23 mouse cellular contexts compared by ENCODE assay signal in genomic region chr12:75275730-75276129, GRCm38 (mm10).
"Had no signal": no experiment of that assay in that cellular context is flagged by ENCODE, and none has a peak within 500 bp of the region (broad histone marks: within the 10 kb centered on the region; RNA-seq: fewer than 3 reads in every experiment).

No protein-coding gene starts in this region.

- H3K4me3 ChIP-seq: limb, embryonic 10.5 days; limb, embryonic 13.5 days; liver, embryonic 12.5 days; liver, embryonic 15.5 days; lung, embryonic 15.5 days; midbrain, embryonic 10.5 days; midbrain, embryonic 13.5 days; myocyte; stomach, embryonic 15.5 days had no signal

- ATAC-seq: liver, embryonic 12.5 days; midbrain, embryonic 13.5 days; midbrain, embryonic 16.5 days had no signal

- H3K27ac ChIP-seq: limb, embryonic 10.5 days; limb, embryonic 13.5 days; liver, embryonic 12.5 days; liver, embryonic 15.5 days; lung, embryonic 15.5 days; midbrain, embryonic 10.5 days; midbrain, embryonic 13.5 days; stomach, embryonic 15.5 days had no signal

- H3K4me1 ChIP-seq: limb, embryonic 10.5 days; limb, embryonic 13.5 days; liver, embryonic 12.5 days; liver, embryonic 15.5 days; lung, embryonic 15.5 days; midbrain, embryonic 10.5 days; midbrain, embryonic 13.5 days; stomach, embryonic 15.5 days had no signal

- DNase-seq: kidney, adult 18-20 months; kidney, adult 9 months; kidney, postnatal 14 days; kidney, postnatal 4 days; liver; lung, adult 18-20 months; lung, postnatal 10 days; lung, postnatal 36 days; right cerebral cortex, adult 18-20 months; right cerebral cortex, postnatal 14 days; right cerebral cortex, postnatal 4 days; spleen, adult 18-20 months; thymus, postnatal 36 days had no signal
